Mouse (Mus musculus): ENCODE data around the gene Snx29. TPM values are rescaled to one million over a fixed set of nuclear protein-coding genes. Genes with fewer than 3 reads are reported as not detected.

Snx29 gene
- total RNA-seq, 2 experiments from 2014 or later = 21.1 to 22.8 TPM

- no peak overlapping the region for H3K4me3 ChIP-seq
- TF ChIP-seq CTCF (IDR thresholded peaks at IDR 0.05) = no peak
- intact Hi-C loops (cut with DNase I) = no loop called here
- no peak for DNase-seq (ENCODE audit: extremely low spot score in 1 of 2, low spot score in 2 of 2)
- H3K27ac ChIP-seq = no peak overlapping the region
Measured at GRCm38 (mm10) chr16:11643603-11644002, 320.9 kb downstream of the Snx29 start.

- DNase-seq (ENCODE audit: extremely low spot score in 1 of 2, low spot score in 2 of 2) = no peak
Measured at GRCm38 (mm10) chr16:11644399-11644798, 321.7 kb downstream of the Snx29 start.

GRCm38 (mm10) chr16:11645668-11646067, 323.0 kb downstream of the Snx29 start:
- H3K27ac ChIP-seq = peak overlapping the region; percentile 33
- no peak for DNase-seq (ENCODE audit: extremely low spot score in 1 of 2, low spot score in 2 of 2)
- intact Hi-C loops (cut with DNase I) = no loop called here
- TF ChIP-seq CTCF (IDR thresholded peaks at IDR 0.05) = no peak
- H3K4me3 ChIP-seq = no peak overlapping the region

More at GRCm38 (mm10) chr16:11644399-11644798, 321.7 kb downstream of the Snx29 start:
- Histone ChIP-seq H3K4me3 (no peak overlapping the region), H3K27ac (no peak overlapping the region)
- intact Hi-C loops (cut with DNase I) = no loop called here
- TF ChIP-seq CTCF (IDR thresholded peaks at IDR 0.05) = no peak

- intact Hi-C loops (cut with DNase I) = no loop called here
- H3K27ac ChIP-seq = no peak overlapping the region
- TF ChIP-seq CTCF (IDR thresholded peaks at IDR 0.05) = no peak
Measured at GRCm38 (mm10) chr16:11646745-11647289, 324.1 kb downstream of the Snx29 start.

GRCm38 (mm10) chr16:11648169-11648688, 325.5 kb downstream of the Snx29 start:
- TF ChIP-seq CTCF (IDR thresholded peaks at IDR 0.05) = no peak
- intact Hi-C loops (cut with DNase I) = no loop called here
- Histone ChIP-seq H3K4me3 (no peak overlapping the region), H3K27ac (no peak overlapping the region)
- no peak for DNase-seq (ENCODE audit: extremely low spot score in 1 of 2, low spot score in 2 of 2)

More at GRCm38 (mm10) chr16:11646745-11647289, 324.1 kb downstream of the Snx29 start:
- DNase-seq (ENCODE audit: extremely low spot score in 1 of 2, low spot score in 2 of 2) = no peak
- no peak overlapping the region for H3K4me3 ChIP-seq

GRCm38 (mm10) chr16:11652686-11653366, 330.1 kb downstream of the Snx29 start:
- TF ChIP-seq CTCF (IDR thresholded peaks at IDR 0.05) = no peak
- DNase-seq (ENCODE audit: extremely low spot score in 1 of 2, low spot score in 2 of 2) = no peak
- Histone ChIP-seq H3K4me3 (no peak overlapping the region), H3K27ac (no peak overlapping the region)
- intact Hi-C loops (cut with DNase I) = no loop called here

- Histone ChIP-seq H3K27ac (no peak overlapping the region), H3K4me3 (no peak overlapping the region)
- intact Hi-C loops (cut with DNase I) = no loop called here
- TF ChIP-seq CTCF (IDR thresholded peaks at IDR 0.05) = no peak
- no peak for DNase-seq (ENCODE audit: extremely low spot score in 1 of 2, low spot score in 2 of 2)
Measured at GRCm38 (mm10) chr16:11655893-11656292, 333.2 kb downstream of the Snx29 start.

GRCm38 (mm10) chr16:11657111-11657510, 334.4 kb downstream of the Snx29 start:
- no peak for TF ChIP-seq CTCF (IDR thresholded peaks at IDR 0.05)
- H3K27ac ChIP-seq = no peak overlapping the region
- no peak for DNase-seq (ENCODE audit: extremely low spot score in 1 of 2, low spot score in 2 of 2)

GRCm38 (mm10) chr16:11659111-11659720, 336.5 kb downstream of the Snx29 start:
- intact Hi-C loops (cut with DNase I) = no loop called here
- no peak overlapping the region for H3K27ac ChIP-seq
- no peak for DNase-seq (ENCODE audit: extremely low spot score in 1 of 2, low spot score in 2 of 2)
- TF ChIP-seq CTCF (IDR thresholded peaks at IDR 0.05) = no peak
- no peak overlapping the region for H3K4me3 ChIP-seq

More at GRCm38 (mm10) chr16:11657111-11657510, 334.4 kb downstream of the Snx29 start:
- intact Hi-C loops (cut with DNase I) = no loop called here
- H3K4me3 ChIP-seq = no peak overlapping the region

- H3K27ac ChIP-seq = no peak overlapping the region
- no peak overlapping the region for H3K4me3 ChIP-seq
- intact Hi-C loops (cut with DNase I) = no loop called here
- DNase-seq (ENCODE audit: extremely low spot score in 1 of 2, low spot score in 2 of 2) = peak in 1 of 2 experiments; percentile 34
- TF ChIP-seq CTCF (IDR thresholded peaks at IDR 0.05) = no peak
Measured at GRCm38 (mm10) chr16:11664896-11665705, 342.4 kb downstream of the Snx29 start.

- TF ChIP-seq CTCF (IDR thresholded peaks at IDR 0.05) = no peak
- Histone ChIP-seq H3K4me3 (no peak overlapping the region), H3K27ac (no peak overlapping the region)
- intact Hi-C loops (cut with DNase I) = no loop called here
- DNase-seq (ENCODE audit: extremely low spot score in 1 of 2, low spot score in 2 of 2) = no peak
Measured at GRCm38 (mm10) chr16:11665869-11666268, 343.2 kb downstream of the Snx29 start.
